Mouse (Mus musculus): ENCODE results near the gene 4933402N03Rik.

Gene 4933402N03Rik

DNA sequence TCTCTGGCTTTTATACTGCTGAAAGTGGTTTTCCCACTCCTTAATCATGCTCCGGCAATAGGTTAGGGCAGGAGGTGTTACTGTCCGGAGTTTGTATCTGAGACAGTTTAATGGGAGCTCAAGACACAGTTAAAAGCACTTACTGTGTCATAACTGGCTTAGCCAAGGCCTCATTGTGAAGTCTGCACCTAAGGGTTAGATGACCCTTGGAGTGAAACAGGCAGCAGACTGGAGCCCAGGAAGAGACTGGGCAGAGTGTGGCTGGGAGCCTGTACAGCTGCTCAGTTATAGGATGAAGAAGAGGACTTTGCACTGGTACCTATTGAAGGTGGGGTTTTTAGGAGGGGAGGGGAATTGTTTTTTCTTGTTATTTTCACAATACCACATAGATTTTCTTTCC is at the start of gene 4933402N03Rik:
4933402N03Rik (minus strand) TSS at position 101 of the 400 bp plus-strand sequence.
- DNase-seq: no peak

DNA sequence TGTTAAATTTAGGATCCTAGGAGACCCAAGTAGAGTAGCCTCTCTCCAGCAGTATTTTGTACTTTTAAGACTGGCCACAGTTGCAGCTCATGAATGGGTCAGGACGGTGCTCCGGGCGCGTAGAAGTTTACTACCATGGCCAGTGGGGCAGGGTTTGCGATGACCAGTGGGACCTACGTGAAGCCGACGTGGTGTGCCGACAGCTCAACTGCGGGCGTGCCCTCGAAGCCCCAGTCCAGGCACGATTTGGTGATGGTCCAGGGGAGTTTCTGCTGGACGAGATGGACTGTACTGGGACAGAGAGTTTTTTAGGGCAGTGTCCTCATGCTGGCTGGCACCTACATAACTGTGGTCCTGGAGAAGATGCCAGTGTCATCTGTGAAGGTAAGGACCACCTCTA is 41.9 kb upstream of the 4933402N03Rik start:
- DNase-seq: no peak

DNA sequence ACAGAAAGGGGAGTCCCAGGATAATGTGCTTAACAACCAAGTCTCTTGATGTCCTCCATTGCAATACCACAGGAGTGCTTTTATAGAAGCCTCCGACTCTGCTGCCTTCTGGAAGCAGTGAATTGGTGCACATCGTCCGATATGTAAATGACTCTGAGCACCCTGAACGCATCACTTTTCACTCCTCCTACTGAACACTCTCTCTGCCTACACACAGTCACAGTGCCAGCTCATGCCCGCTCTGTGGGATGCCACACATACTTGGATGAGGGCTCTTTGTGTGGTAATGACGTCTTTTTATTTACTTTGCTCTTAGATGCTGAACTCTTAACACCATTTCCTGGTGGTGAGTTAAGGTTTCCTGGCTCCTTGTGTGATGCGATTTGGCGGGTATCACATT is 40.9 kb upstream of the 4933402N03Rik start:
- peak; percentile 85 for DNase-seq

DNA sequence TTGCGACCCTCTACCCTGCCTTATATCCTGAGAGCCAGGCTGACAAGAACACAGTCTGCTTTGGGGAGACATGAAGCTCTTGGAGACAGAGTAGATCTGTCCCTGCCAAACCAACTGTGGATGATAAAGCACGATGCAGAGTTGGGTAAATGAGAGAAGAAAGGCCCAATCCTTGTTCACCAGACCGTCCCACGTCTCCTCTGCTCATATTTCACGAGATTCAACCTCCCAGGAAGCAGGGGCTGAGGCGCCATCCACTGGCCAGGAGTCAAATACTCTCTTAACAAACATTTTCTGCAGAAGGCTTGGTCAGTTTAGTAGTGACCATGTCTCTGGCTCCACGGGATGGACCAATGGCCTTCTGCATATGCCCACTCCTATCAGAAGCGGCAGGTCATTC is 38.2 kb upstream of the 4933402N03Rik start:
- DNase-seq: no peak

DNA sequence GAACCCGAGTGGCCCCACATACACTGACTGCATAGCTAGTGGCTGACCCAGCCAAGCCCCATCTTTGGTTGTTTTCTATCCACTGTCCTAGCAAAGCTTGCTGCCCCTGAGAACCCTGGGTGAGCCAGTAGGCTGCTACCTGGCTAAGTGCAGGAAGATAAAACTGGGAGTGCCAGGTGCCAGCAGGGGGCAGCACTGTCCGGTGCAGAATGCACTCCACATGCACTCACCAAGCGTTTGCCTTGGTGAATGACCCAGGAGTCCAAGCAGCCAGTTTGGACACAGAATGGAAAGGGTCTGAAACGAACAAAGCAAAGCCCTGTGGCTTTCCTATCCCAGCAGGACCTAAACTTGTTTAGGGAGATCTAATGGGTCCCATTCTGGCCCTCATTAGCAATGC is 36.6 kb upstream of the 4933402N03Rik start:
- DNase-seq: peak; percentile 28

DNA sequence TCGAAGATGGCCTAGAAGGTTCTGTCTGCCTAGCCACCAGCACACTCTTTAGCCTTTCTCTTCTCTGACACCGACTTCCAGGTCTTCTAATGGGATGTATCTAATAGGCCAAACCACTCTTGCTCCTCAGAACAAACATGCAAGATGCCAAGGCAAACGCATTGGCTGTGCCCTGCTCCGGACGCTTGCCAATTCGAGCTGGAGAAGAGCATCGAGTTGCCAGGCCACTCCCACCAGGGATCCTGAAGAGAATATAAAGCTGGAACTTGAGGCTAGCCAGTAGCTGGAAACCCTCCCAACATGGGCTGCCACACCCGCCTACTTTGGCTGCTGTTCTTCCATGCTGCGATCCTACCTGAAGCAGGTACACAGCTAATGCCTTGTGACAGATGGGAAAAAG is 28.0 kb upstream of the 4933402N03Rik start, which contains the start of gene 5430419D17Rik:
5430419D17Rik (plus strand) TSS at position 282 of the 400 bp plus-strand sequence.
- no peak for DNase-seq

DNA sequence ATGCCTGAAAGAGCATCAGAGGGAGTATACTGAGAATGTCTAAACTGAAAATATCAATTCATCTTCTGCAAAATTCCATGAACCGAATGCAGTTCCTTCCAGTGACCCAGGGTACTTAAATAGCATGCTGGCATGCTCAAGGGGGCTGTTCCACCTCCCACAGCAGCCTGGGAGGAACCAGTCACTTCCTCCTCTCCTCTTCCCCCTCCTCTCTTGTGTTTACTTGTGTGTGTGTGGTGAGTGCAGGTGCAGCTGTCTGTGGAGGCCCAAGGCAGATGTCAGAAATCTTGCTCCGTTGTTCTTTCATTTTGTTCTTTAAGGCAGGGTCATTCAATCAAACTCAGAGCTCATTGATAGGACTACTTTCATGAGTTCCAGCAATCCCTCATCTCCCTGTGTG is 23.0 kb upstream of the 4933402N03Rik start:
- no peak for DNase-seq

DNA sequence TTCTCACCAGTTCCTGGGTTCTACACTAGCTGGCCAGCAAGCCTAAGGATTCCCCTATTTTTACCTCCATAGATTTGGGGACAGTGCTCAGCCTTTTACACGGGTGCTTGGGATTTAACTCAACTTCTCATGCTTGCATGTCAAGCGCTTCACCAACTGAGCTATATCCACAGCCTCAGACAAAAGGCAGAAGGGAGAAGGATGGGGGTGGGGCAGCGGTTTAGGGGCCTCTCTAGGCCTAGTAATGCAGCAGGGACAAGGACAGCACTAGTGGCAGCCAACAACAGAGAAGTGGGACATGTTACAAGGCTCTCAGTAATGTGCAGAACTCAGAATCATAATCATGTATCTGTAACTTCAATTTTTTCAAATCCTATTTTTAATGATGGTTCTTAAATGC is 21.7 kb upstream of the 4933402N03Rik start:
- DNase-seq: no peak

DNA sequence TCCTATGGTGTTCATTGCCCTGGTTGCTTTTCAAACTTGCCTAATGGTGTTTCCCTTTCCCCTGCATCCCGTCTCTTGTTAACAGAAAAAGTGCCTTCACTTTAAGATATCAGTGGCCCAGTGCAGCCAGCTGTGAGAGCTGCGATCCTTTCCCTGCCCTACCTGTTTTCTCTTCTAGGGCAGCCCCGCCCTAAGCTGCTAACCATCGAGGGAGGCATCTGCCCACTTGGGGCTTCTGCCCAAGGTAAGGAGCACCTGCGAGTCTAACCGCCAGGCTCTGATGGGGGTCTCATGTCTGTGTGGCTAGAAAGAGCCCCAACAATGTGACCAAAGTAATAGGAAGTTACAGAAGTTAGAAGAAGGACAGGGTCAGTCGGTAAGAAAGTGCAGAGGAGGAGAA is 16.1 kb upstream of the 4933402N03Rik start:
- DNase-seq: no peak

DNA sequence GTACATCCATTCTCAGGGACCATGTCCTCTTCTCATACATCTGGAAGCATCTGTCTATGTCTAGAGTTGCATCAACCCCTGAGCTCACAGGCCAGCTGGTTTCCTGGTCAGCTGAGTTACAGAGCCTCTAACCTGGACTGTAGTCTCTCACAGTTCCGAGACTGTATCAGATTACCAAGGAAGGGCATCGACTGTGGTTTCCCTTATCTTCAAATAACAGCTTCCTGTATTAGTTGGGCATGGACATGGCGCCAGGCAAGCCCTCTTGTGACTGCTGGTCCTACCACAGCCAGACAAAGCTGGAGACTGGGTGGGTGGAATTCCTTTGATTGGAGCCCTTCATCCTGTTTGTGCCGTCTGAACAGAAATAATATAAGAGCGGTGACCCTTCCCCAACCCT is 6.9 kb upstream of the 4933402N03Rik start:
- DNase-seq: no peak

DNA sequence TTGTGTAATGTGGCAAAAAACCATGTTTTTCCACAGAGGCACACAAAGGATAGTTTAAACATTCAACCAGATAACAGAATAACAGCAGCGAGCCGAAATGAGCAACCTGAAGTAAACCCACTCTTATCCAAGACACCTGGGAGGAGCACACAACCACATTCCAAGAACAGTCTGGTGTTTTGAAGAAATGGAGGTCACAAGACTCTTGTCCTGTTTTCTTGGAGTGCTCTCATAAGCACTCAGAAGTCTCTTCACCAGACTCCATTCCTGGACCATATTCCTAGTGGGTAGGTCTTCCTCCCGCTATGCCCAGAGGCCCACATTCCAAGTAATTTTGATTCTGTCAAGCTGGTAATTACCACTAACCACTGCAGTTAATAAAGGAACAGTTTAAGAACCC is 4.1 kb upstream of the 4933402N03Rik start:
- DNase-seq: no peak

DNA sequence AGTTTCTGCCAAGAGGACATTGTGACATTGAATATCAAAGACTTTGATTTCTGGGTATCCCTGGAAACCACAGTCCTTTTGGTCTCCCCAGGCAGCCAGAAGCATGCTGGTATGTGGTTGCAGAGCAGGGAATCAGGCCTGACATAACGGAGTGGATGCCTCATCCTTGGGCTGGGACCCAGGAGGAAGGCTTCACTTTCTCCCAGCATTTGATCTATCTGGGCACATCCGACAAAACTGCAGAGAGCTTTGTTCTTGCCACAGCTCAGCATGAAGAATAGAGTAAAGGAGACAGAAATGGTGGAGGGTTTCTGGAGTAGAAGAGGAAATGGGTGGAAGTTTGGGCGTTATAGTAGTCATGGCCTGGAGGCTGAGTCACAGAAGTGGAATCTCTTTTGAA is 12.9 kb downstream of the 4933402N03Rik start:
- DNase-seq: no peak

DNA sequence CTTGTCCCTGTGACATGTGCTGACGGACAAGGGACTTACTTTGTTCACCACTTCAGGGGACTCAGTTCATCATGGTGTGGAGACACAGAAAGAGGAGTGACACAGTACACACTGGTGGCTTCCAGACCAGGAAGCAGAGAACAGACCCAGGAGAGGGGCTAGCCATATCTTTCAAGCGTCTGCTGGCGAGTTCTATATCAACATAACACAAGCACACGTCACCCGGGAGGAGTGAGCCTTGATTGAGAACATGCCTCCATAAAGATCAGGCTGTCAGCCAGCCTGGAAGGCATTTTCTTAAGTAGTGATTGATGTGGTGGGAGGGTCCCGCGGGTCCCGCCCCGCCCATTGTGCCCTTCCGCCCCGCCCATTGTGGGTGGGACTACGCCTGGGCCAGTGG is 16.1 kb downstream of the 4933402N03Rik start:
- DNase-seq: no peak

DNA sequence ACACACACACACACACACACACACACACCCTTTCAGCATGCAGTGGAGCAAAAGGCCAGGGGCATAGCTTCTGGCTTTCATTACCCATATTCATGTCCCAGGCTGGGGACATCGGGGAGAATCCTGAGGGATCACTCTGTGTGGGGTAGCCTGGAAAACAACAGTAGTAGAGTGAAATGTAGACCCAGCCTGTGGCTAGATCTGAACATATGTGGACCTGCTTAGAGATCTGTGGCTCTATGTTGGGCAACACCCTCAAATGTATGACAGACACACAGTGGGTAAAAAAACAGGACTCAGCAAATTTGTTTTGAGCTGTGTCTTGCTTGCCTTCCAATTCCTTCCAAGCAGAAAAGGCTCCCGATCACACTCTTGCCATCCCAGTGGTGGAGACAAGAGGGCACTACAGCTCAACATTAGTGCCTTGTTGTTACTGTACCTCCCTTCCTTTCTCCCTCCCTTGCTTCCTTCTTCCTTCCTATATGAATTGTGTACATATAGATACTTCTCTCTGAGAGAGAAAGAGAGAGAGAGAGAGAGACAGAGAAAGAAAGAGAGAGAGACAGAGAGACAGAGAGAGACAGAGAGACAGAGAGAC is 23.8 kb downstream of the 4933402N03Rik start:
- DNase-seq: peak; percentile 2

DNA sequence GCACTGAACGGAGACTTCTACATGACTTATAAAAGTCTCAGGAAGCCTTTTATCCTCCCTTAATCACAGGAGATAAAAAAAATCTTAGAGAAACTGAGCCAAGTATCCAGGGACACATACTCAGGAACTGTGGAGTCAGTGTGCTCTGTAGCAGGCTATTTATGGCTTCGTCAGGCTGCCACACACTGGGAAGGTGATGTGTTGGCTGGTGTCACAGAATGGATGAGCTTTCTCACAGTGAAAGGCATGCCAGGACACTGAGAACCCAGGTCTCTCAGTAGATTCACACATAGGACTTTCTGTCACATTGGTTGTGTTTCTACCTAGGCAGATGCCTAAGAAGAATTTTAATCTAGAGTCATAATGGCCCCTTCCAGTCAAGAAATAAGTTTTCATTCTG is 31.7 kb downstream of the 4933402N03Rik start:
- DNase-seq: peak; percentile 43

DNA sequence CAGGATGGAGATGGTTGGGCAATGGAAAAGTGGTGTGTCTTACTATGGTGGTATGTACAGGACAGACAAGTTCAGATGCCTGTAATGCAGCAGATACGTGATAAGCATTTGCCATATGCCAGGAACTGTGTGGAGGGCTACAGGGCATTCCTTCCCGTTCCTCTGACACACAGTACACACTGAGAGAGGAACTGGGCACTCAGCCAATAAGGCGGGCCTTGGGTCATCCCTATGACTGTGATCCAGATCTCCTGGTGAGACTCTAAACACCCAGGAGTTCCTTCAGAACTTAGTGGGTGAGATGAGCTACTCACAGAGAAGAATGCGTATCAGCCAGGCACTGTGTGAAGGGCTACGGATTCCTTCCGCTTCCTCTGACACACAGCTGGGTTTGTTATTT is 32.4 kb downstream of the 4933402N03Rik start:
- DNase-seq: peak; percentile 7

DNA sequence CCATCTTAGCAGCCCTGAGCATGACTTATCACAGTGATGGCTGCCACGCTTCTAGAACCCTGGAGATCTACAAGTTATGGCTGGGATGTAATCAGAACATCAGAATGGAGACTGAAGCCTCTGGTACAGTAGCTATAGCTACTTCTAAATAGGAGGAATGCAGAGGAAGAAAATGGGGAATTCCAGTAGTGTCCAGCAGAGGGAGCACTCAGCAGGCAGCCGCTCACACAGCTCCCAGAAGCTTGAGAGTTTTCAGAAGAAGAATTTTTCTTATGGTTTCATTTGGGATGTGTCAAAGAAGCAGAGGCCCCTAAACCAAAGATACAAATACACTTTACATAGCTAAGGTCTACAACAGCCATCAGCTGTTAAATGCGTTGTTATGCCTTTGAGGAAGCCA is 33.6 kb downstream of the 4933402N03Rik start:
- peak; percentile 71 for DNase-seq
